Mouse (Mus musculus): Measurements from ENCODE around the gene Capn12.

- TF ChIP-seq CTCF (IDR thresholded peaks at IDR 0.05; ENCODE audit: low read depth, low read length) (no peak), POLR2A (IDR thresholded peaks at IDR 0.05; ENCODE audit: extremely low read depth, insufficient read depth, low read length) (no peak)
These were observed 42.7 kb downstream of the Capn12 start for GRCm38 (mm10) chr7:28923865-28924291.

Measured in liver, adult 2 months (tissue).